Mouse (Mus musculus): ENCODE results near the gene Rassf10.

- no peak for TF ChIP-seq EP300 (IDR thresholded peaks at IDR 0.05)
- peak; percentile 54 for TF ChIP-seq CTCF (IDR thresholded peaks at IDR 0.05)
These were observed 1.5 kb downstream of the Rassf10 start for GRCm38 (mm10) chr7:112955103-112955827.
